Mouse (Mus musculus) ES-Bruce4 (cell line): ENCODE data around the gene 1700030K09Rik.

Source experiments
- CTCF ChIP-seq: IDR thresholded peaks from one replicate; pipeline ENCODE4 v1.8.1; 2011; ENCODE audit warnings: low read depth, low read length
- EP300 ChIP-seq: IDR thresholded peaks from 2 replicates; pipeline ENCODE4 v1.6.1; 2011; ENCODE audit warnings: low read depth, low read length; ENCODE audit not compliant: insufficient read depth
- POLR2A ChIP-seq: IDR thresholded peaks from one replicate; pipeline ENCODE4 v1.8.1; 2011; ENCODE audit warnings: low read length; ENCODE audit not compliant: insufficient read depth

GRCm38 (mm10) chr8:72422926-72423325 lies 20.8 kb upstream of the 1700030K09Rik start:
- peak; percentile 20 for TF ChIP-seq CTCF
- TF ChIP-seq POLR2A = no peak
- TF ChIP-seq EP300 = no peak
